Mouse (Mus musculus): ENCODE data around the gene Sytl3.
"Not testable (repeated sequence)": the region's sequence is repeated elsewhere in the genome, so short reads cannot be mapped to it uniquely, and the experiment has no call there.

The Sytl3 gene

DNA sequence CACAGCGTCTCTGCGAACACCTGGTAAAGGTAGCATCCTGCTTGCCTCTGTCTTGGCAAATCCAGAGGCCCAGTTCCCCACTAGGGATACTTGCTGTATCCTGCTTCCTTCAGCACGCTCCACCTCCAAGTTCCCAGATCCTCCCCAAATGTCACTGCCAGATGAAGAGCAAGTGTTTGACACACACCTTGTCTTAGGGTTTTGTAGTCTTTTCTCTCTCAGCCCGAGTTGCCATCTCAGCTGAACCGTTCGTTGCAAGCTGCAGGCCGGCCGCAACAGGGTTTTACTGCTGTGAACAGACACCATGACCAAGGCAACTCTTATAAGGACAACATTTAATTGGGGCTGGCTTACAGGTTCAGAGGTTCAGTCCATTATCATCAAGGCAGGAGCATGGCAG, 12.1 kb upstream of the Sytl3 start:
- DNase-seq (ENCODE audit: low read depth, low spot score): not testable (repeated sequence)

DNA sequence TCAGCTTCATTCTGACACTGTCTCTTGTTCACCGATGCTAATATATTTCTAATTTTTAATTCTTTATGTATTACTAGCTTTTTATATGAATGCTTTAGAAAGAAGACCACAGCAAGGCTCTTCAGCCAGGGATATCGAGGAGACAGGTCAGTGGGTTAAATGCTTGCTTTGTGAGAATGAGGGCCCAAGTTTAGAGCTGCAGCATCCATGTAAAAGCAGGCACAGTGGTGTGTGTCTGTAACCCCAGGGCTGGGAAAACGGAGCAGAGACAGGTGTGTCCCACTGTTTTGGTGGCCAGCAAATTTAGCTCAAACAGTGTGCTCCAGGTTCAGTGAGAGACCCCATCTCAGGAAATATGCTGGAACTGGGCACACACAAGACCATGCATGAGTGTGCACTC, 11.4 kb upstream of the Sytl3 start:
- DNase-seq (ENCODE audit: low read depth, low spot score): not testable (repeated sequence)

DNA sequence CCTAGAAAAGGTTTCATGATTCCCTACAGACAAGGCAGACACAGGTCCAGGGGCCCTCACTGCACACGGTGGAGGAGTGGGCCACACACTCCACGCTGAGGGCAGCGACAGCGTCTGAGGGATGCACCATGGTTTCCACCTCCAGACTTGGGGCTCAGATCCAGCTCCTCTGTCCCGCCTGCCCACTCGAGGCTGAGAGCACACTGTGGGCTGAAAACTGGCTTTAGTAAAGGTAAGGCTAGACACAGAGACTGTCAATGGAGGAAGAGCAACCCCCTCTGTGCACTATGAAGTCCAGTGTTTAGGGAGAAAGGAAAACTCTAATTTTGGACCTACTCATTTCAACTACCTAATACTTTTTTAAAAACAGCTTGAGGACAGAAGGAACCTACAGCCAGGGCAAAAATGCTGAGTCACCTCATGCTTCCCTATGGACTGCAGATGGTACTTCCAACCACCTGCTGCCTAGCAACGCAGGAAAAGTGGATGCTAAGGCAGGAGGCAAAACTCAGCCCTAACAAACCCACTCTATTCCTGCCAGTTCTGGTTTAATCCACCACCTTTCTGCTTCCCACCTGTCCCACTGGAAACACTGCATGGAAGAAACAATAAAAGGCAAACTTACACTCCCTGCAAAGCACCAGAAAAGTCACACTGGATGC, 7.9 kb upstream of the Sytl3 start:
- peak; percentile 59 for DNase-seq (ENCODE audit: low read depth, low spot score)

GRCm38 (mm10) chr17:6653341-6653946, 5.4 kb upstream of the Sytl3 start:
- not testable (repeated sequence) for DNase-seq (ENCODE audit: low read depth, low spot score)

GRCm38 (mm10) chr17:6655087-6655511, 3.8 kb upstream of the Sytl3 start:
- peak; percentile 90 for DNase-seq (ENCODE audit: low read depth, low spot score)

- DNase-seq (ENCODE audit: low read depth, low spot score): peak; percentile 15
Observed at GRCm38 (mm10) chr17:6655567-6656281, 3.2 kb upstream of the Sytl3 start, which contains the start of gene Dynlt1f. Gene Dynlt1f, minus strand, starts transcription at chr17:6655900.

DNA sequence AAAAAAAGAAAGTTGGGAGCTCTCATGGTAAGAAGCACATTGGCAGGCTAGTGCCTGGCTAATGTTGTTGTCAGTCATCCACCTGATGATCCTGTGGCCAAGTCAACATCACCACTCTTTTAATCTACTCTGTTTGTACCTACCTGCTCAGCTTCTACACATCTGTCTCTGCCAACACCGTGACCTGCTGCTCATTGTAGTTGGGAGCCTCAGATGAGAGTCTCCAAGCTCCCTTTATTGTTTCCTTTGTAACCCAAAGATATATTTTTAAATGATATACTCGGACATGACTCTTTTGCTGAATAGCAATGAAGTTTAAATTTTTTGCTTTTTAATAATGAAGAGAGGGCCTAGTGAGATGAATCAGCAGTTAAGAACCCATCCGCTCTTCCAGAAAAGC, 2.4 kb upstream of the Sytl3 start:
- DNase-seq (ENCODE audit: low read depth, low spot score): not testable (repeated sequence)

- not testable (repeated sequence) for DNase-seq (ENCODE audit: low read depth, low spot score)
Observed at GRCm38 (mm10) chr17:6660589-6660988, 1.7 kb downstream of the Sytl3 start.

- DNase-seq (ENCODE audit: low read depth, low spot score): peak; percentile 11
Observed at GRCm38 (mm10) chr17:6661093-6661816, 2.4 kb downstream of the Sytl3 start.

DNA sequence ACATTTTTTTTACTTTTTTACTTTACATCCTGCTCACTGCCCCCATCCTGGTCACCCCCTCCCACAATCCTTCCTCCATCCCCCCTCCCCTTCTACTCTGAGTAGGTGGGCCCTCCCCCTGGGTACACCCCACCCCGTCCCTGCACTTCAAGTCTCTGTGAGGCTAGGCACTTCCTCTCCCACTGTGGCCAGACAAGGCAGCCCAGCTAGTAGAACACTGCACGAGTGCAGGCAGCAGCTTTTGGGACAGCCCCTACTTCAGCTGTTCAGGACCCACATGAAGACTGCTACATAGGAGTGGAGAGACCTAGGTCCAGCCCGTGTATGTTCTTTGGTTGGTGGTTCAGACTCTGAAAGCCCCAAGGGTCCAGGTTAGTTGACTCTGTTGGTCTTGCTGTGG, 3.9 kb downstream of the Sytl3 start:
- DNase-seq (ENCODE audit: low read depth, low spot score): not testable (repeated sequence)

DNA sequence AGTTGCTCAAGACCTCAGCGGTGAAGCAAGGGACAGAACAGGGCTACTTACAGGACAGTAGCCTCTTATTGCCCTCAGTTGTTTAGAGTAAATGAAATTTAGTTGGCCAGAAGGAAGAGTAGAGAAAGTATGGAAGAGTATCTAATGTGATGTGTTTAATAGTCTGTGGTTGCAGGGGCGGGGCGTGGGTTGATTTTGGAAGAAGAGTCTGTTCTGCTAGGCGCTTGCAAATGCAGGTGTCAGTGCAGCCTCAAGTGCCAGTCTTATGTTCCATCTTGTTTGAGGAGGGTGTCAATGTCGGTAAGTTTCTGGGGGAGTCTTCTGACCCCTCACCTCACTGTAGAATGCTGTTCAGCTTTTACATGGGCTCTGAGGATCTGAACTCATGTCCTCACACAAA, 6.5 kb downstream of the Sytl3 start:
- peak; percentile 2 for DNase-seq (ENCODE audit: low read depth, low spot score)

GRCm38 (mm10) chr17:6668522-6668921, 9.6 kb downstream of the Sytl3 start:
- not testable (repeated sequence) for DNase-seq (ENCODE audit: low read depth, low spot score)

GRCm38 (mm10) chr17:6674297-6674696, 15.4 kb downstream of the Sytl3 start:
- DNase-seq (ENCODE audit: low read depth, low spot score): not testable (repeated sequence)

- not testable (repeated sequence) for DNase-seq (ENCODE audit: low read depth, low spot score)
Observed at GRCm38 (mm10) chr17:6678063-6678462, 19.2 kb downstream of the Sytl3 start.

DNA sequence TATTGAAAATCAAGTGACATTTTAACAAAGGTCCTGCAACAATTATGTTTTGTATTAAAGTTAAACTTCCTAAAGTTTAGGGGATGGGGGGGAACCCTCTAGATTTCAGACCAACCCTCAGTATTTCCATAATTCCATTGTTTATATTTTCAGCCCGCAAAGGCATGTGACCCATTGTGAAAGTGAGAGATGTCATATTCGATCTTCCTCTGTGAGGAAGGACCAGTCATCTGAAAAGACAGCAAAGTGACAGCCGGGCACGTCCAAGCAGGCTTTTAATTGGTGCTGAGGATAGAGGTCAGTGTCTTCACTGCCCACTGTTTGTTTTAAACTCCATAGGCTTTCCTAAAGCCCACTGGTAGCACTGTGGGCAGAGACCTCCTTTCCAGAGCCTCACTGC, 22.8 kb downstream of the Sytl3 start:
- DNase-seq (ENCODE audit: low read depth, low spot score): not testable (repeated sequence)

DNA sequence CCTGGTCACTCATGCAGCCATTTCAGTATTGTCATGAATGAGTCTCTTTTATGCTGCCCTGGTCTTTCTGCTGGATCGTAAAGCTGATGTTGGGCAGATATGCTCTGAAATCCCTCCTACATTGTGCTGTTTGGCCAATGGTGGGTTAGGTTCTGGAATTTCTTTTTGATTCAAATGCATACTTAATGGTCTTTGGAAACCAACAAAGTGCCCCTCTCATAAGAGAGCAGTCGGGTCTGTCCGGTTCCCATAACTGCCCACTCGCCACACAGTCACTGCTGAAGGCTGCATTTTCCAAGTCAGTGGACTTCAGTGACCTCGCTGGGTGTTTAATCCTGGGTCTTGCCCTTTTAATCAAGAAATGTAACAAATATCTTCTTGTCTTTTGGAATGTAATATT, 24.8 kb downstream of the Sytl3 start:
- DNase-seq (ENCODE audit: low read depth, low spot score): not testable (repeated sequence)

DNA sequence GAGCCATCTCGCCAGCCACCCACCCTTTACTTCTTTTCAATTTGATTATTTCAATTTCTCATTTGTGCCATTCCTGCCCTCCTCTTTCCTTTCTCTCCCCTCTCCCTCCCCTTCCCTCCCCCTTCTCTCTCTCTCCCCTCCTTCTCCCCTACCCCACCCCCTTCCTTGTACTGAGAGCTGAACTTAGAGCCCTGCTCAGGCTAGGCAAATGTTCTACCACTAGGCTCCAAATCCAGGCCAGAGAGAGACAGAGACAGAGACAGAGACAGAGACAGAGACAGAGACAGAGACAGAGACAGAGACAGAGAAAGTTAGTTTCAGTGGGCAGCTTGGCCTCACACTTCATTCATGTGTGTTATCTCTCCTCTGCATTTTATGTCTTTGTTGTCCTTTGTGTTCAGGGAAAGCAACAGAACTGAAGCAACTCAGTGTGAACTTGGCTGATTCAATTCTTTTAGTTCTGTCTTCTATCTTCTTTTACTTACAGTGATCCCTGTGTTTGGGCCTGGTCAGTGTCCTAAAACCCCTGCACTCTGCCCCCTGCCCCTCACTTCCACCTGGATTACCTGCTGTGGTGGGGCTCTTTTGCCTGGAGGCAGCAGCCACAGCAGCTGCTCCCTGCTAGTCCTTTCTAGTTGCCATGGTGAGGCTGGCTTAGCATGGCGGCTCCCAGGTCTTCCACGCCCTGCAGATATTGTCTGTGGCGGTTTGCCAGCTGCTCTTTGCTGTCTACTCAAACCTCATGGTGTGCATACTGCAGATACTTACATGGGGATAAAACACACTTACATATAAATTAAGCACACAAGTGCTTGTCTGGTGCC, 25.8 kb downstream of the Sytl3 start:
- DNase-seq (ENCODE audit: low read depth, low spot score): not testable (repeated sequence)

GRCm38 (mm10) chr17:6685288-6685818, 26.5 kb downstream of the Sytl3 start:
- not testable (repeated sequence) for DNase-seq (ENCODE audit: low read depth, low spot score)

DNA sequence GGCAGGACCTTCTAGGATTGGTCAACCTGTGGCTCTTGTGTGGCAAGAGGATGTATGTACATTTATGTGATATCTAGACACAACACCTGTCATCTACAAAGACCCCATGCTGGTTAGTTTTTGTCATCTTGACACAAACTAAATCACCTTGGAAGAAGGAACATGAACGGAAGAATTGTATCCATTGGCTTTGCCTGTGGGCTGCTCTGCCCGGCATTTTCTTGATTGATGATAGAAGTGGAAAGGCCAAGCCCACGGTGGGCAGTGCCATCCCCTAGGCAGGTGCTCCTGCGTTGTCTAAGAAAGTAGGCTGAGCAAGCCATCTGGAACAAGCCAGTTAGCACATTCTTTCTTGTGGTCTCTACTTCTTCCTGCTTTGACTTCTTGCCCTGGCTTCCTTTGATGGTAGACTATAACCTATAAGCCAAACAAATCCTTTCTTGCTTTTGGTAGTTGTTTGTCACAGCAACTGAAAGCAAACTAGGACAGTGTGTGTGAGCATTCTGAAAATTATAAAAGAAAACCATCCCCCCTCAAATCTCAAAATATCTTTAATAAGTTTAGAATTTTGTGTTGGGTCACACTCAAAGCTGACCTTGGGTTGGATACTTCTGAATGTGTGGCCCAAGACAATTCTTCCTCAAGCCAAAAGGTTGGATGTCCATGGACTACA, 27.5 kb downstream of the Sytl3 start:
- not testable (repeated sequence) for DNase-seq (ENCODE audit: low read depth, low spot score)

DNA sequence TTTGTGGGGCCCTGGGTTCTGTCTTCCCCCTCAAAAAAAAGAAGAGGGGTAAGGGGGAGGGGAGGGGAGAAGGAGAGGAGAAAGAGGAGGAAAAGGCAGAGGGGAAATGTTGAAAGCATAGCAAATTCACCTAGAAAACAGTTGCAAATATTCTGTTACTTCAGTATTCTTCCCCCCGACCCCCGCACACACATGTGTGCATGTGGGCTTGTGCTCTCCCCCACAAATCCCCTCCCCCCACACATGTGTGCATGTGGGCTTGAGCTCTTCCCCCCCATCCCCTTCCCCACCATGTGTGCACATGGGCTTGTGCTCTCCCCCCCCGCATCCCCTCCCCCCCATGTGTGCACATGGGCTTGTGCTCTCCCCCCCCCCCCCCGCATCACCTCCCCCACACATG, 30.5 kb downstream of the Sytl3 start:
- not testable (repeated sequence) for DNase-seq (ENCODE audit: low read depth, low spot score)
